Mouse (Mus musculus): ENCODE results near the gene Ypel5.

The Ypel5 gene

GRCm38 (mm10) chr17:72839000-72839399, 2.7 kb downstream of the Ypel5 start:
- DNase-seq (ENCODE audit: extremely low read depth, low read depth, low spot score) = no peak

DNA sequence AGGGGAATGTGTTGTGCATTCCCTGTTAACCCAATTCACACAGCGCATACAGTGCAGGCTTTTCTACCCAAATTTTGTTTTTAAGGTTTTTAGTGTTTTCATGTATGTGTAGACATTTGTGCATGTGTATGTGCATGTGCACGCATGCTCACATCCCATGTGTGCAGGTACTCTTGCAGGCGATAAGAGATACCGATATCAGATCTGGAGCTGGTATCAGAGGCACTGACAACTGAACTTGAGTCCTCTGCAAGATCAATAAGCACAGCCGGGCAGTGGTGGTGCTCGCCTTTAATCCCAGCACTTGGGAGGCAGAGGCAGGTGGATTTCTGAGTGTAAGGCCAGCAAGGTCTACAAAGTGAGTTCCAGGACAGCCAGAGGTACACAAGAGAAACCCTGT, 8.1 kb downstream of the Ypel5 start:
- DNase-seq (ENCODE audit: extremely low read depth, low read depth, low spot score) = no peak

- peak; percentile 79 for DNase-seq (ENCODE audit: extremely low read depth, low read depth, low spot score)
These were observed 8.8 kb downstream of the Ypel5 start for GRCm38 (mm10) chr17:72844949-72845490.

DNA sequence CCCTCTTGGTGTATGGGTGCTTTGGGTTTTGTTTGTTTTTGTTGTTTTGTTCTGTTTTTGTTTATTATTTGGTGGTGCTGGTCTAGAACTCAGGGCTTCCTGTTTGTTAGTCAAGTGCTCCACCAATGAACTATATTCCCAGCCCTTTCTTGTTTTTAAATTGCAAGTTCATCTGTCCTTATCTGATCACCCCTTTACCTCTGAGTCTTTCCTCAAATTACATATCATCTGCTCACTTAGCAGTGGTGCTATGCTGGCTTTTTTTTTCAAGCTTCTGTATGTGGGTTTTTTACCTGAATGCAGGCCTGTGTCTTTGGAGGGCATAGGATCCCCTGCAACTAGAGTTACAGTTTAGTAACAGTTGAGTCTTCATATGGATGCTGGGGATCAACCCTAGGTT, 9.3 kb downstream of the Ypel5 start:
- DNase-seq (ENCODE audit: extremely low read depth, low read depth, low spot score) = no peak

DNA sequence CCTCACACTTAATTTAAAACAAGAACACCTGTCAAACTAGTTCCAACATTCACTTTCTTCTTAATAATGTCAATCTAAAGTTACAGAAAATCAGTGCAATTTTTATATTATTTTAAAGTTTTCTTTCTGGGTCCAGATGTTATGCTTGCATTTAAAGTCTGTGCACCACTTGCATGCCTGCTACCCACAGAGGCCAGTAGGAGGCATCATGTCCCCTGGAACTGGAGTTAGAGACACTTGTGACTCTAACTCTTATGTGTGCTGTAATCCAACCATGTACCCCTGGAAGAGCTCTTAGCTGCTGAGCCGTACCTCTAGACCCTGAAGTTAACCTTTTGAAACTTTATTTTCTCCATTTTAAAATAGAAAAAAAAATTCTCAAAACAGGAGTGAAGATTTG, 19.0 kb downstream of the Ypel5 start:
- DNase-seq (ENCODE audit: extremely low read depth, low read depth, low spot score) = no peak

DNA sequence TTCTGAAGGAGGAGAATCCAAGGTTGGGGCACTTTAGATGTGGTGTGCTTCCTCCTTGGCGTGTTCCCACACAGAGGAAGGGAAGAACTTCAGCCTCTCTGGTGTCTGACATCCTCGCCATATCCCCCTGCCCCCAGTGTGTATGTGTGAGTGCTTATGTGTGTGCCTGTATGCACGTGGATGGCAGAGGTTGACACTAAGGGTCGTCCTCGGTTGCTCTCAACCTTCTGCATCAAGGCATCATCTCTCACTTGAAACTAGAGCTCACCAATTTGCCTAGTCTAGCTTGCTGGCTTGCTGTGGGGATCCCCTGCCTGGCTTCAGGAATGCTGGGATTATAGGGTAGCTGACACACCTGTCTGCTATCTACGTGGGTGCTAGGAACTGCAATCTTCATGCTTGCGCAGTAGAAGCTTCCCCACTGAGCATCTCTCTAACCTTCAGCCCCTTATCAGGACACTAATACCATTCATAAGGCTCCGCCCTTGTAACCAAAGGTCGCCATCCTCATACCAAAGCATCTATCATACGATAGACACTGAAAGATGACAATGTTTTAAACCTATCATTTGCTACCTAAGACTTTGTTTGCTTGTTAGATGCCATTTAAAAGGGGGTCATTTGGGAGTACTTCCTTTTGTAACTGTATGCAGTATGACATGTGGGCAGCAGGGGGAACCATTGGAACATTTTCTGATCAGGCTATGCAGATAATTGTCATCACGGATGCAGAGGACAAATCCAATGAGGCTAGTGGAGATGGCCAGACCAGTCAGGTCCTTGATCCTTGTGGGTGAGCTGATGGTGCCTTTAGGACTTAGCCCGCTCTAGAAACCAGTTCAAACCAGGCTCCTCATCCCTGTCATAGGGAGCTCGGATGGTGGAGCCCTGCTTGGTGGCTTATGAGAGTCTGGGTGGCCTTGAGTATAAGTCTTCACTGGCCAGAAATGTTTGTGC, 21.7 kb downstream of the Ypel5 start:
- DNase-seq (ENCODE audit: extremely low read depth, low read depth, low spot score) = no peak

DNA sequence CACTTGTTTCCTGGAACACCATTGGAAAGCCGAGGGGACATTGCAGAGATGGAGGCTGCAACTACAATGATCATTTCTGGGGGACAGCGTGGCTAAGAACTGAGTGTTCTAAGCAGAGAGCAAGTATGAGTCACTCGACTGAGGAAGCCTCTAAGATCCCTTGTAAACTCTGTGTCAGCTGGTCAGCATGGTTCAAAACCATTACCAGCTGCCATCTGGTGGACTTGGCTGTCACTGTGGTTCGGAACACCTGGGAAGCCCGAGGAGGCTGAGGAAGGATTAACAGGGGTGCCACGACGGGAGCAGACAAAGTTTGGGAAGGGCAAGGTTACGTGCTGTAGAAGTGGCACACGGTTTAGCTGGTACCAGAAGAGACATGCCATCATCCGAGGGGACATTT, 27.0 kb downstream of the Ypel5 start:
- DNase-seq (ENCODE audit: extremely low read depth, low read depth, low spot score) = no peak

DNA sequence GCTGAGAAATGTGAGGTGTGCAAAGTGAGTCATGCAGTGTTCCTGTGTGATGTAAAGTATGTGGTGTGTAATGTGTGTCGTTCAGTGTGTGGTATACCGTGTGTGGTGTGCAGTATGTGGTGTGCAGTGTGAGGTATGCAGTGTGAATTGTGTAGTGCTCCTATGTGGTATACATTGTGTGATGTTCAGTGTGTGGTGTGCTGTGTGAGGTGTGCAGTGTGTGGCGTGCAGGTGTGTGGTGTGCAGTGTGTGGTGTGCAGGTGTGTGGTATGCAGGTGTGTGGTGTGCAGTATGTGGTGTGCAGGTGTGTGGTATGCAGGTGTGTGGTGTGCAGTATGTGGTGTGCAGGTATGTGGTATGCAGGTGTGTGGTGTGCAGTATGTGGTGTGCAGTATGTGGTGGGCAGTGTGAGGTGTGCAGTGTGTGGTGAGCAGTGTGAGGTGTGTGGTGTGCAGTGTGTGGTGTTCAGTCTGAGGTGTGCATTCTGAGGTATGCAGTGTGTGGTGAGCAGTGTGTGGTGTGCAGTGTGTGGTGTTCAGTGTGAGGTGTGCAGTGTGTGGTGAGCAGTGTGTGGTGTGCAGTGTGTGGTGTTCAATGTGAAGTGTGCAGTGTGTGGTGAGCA, 30.5 kb downstream of the Ypel5 start:
- no peak for DNase-seq (ENCODE audit: extremely low read depth, low read depth, low spot score)

- DNase-seq (ENCODE audit: extremely low read depth, low read depth, low spot score) = no peak
These were observed 31.9 kb downstream of the Ypel5 start for GRCm38 (mm10) chr17:72868181-72868580.

GRCm38 (mm10) chr17:72878979-72879378, 42.7 kb downstream of the Ypel5 start:
- DNase-seq (ENCODE audit: extremely low read depth, low read depth, low spot score) = no peak

DNA sequence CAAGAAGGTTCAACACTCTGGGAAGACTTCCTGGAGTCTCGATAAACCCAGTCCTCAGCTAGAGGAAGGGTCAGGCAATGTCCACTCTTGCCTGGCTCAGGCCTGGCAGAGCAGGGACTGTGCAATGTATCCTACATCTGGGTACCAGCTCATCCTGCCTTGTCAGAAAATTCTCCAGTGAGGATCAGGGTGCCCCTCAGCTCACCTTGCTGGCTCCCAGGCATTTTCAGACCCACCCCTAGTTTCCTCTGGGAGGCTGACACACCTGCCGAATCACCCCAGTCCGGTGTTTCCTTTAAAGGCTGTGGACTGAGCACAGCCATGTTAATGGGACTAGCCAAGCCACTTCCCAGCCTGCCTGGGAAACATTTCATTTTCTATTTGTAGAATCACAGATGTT, 43.9 kb downstream of the Ypel5 start:
- no peak for DNase-seq (ENCODE audit: extremely low read depth, low read depth, low spot score)

GRCm38 (mm10) chr17:72881051-72881450, 44.8 kb downstream of the Ypel5 start:
- DNase-seq (ENCODE audit: extremely low read depth, low read depth, low spot score) = no peak

DNA sequence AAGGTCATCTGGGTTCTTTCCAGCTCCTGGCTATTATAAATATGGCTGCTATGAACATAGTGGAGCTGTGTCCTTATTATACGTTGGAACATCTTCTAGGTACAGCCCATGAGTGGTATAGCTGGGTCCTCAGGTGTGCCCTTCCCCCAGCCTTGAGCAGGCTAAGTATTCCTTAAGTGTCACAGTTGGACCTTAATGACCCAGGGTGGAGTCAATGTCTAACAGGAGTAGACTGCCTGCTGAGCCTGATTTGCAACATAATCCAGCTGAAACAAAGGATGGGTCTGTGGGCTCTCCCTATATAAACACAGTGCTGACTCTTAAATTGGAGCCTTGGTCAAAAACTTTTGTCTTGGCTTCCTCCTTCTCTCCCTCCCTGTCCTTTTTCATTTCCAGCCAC, 45.6 kb downstream of the Ypel5 start:
- no peak for DNase-seq (ENCODE audit: extremely low read depth, low read depth, low spot score)

GRCm38 (mm10) chr17:72889556-72890397, 53.5 kb downstream of the Ypel5 start:
- no peak for DNase-seq (ENCODE audit: extremely low read depth, low read depth, low spot score)

GRCm38 (mm10) chr17:72890398-72890898, 54.2 kb downstream of the Ypel5 start:
- no peak for DNase-seq (ENCODE audit: extremely low read depth, low read depth, low spot score)

DNA sequence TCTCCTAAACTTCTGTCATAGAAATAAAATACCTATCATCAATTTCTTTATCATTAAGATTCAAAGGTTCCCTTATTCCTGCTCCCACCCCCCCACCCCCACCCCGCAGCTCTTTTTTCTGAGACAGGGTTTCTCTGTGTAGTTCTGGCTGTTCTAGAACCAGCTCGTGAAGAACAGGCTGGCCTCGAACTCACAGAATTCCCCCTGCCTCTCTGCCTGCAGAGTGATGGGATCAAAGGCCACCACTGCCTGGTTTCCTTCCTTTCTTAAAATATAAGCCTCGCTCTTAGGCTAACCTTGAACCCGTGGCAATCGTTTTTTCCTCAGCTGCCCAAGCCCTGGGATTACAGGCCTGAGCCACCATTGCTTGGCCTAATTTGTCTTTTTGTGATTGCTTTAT, 55.3 kb downstream of the Ypel5 start:
- DNase-seq (ENCODE audit: extremely low read depth, low read depth, low spot score) = no peak

DNA sequence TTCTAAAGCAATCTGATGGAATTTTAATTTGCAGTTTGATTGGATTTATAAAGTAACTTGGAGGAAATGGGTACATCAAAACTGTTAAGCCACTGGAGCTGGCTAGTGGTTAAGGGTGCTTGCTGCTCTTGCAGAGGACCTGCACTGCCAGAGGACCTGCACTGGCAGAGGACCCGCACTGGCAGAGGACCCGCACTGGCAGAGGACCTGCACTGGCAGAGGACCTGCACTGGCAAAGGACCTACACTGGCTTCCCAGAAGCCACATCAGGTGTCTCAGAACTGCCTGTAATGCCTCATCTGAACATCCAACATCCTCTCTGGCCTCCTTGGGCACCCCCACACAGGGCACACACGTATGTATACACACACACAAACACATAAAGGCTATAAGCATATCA, 59.3 kb downstream of the Ypel5 start:
- DNase-seq (ENCODE audit: extremely low read depth, low read depth, low spot score) = no peak

DNA sequence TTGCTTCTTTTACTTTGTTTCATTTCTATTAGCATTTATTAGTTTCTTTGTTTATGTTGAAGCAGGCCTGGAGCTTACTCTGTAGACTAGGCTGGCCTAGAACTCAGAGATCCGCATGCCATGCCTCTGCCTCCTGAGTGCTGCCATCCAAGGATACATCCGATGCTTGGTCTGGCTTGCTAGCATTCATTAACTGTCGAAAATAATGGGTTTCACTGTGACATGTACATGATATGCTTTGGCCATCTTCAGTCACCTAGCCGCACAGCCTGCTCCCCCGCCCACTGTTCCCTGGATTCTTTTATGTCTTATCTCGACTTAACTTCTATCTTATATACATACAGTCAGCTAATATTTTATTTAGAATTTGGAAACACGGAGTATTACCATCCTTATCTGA, 60.8 kb downstream of the Ypel5 start:
- no peak for DNase-seq (ENCODE audit: extremely low read depth, low read depth, low spot score)

DNA sequence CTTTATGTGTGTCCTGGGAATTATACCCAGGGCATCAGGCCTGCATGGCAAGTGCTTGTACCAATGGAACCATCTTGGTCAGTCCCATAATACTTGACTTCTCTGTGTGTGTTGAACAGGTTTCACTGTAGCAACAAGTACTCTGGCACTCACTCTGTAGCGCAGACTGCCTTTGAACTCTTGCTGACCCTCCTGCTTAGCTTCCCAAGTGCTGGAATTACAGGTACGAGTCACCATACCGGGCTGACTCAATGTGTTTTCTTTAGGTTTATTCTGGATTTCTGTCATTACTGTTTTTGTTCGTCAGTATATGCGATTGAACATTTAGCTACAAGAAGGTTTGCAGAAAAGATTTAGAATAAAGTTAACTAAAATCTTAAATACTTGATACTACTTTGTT, 61.7 kb downstream of the Ypel5 start:
- DNase-seq (ENCODE audit: extremely low read depth, low read depth, low spot score) = no peak

GRCm38 (mm10) chr17:72898775-72899174, 62.5 kb downstream of the Ypel5 start:
- no peak for DNase-seq (ENCODE audit: extremely low read depth, low read depth, low spot score)
